Mouse (Mus musculus) midbrain, postnatal 0 days (tissue): ENCODE measurements around the gene Tubgcp5. TPM values are rescaled to one million over a fixed set of nuclear protein-coding genes. Genes with fewer than 3 reads are reported as not detected.

Source experiments
- ATAC-seq: fragments of 200-750 bp; cut with Nextera tagmentation; 2 replicates; pipeline ENCODE4 v1.8.0; 2017; ENCODE audit warnings: moderate number of reproducible peaks, mild to moderate bottlenecking, moderate TSS enrichment, moderate library complexity; ENCODE audit not compliant: low FRiP score
- DNase-seq: peaks from one replicate; pipeline ENCODE4 v3.0.0-alpha.2; 2015; ENCODE audit warnings: low spot score
- H3K27ac ChIP-seq: fragments of 300-500 bp; sonication (generic); 2 replicates; pipeline ENCODE4 v1.5.1; 2014; ENCODE audit warnings: low read depth, mild to moderate bottlenecking, low read length, mixed read lengths
- H3K27me3 ChIP-seq: fragments of 300-500 bp; sonication (generic); 2 replicates; pipeline ENCODE4 v1.6.1; 2014; ENCODE audit warnings: low read length, control low read depth, mixed read lengths; ENCODE audit not compliant: insufficient read depth
- H3K36me3 ChIP-seq: fragments of 300-500 bp; sonication (generic); 2 replicates; pipeline ENCODE4 v1.6.1; 2014; ENCODE audit warnings: low read length, control low read depth, mixed read lengths; ENCODE audit not compliant: insufficient read depth
- H3K4me1 ChIP-seq: fragments of 300-500 bp; sonication (generic); 2 replicates; pipeline ENCODE4 v1.6.1; 2014; ENCODE audit warnings: mild to moderate bottlenecking, control low read depth, antibody characterized with exemption, low read length, mixed read lengths; ENCODE audit not compliant: insufficient read depth
- H3K4me2 ChIP-seq: fragments of 300-500 bp; sonication (generic); 2 replicates; pipeline ENCODE4 v1.6.1; 2014; ENCODE audit warnings: low read depth, mild to moderate bottlenecking, low read length, mixed read lengths; ENCODE audit not compliant: poor library complexity, severe bottlenecking
- H3K4me3 ChIP-seq: fragments of 300-500 bp; sonication (generic); 2 replicates; pipeline ENCODE4 v1.5.1; 2014; ENCODE audit warnings: low read depth, mild to moderate bottlenecking, low read length, moderate library complexity
- H3K9ac ChIP-seq: fragments of 300-500 bp; sonication (generic); replicated peaks from 2 replicates; pipeline ENCODE4 v1.6.1; 2014; ENCODE audit warnings: mild to moderate bottlenecking, low read length, moderate library complexity, mixed read lengths; ENCODE audit not compliant: poor library complexity, severe bottlenecking
- H3K9me3 ChIP-seq: fragments of 300-500 bp; sonication (generic); 2 replicates; pipeline ENCODE4 v1.6.1; 2016; ENCODE audit warnings: low read length, control low read depth
- CTCF ChIP-seq: IDR thresholded peaks from 2 replicates; pipeline ENCODE4 v1.5.1; 2016; ENCODE audit warnings: antibody characterized with exemption, mild to moderate bottlenecking
- WGBS: fragments of 180-500 bp; shearing (Covaris S2); extraction: QIAGEN DNeasy Blood & Tissue Kit; methylation state at CpG from one replicate; pipeline ENCODE4 v1.1.7; 2014; 5-methylcytosine and 5-hydroxymethylcytosine counted together
- polyA plus RNA-seq: library from polyadenylated mRNA; unstranded; fragments of >200 nt; fragmentation: Nextera tagmentation; extraction: Ambion mirVana; gene quantifications from 2 replicates; pipeline ENCODE4 v1.2.1, GENCODE M21; 2015
- total RNA-seq: library from RNA; depleted of rRNA; stranded (reverse); fragments of >200 nt; gene quantifications from 2 replicates; pipeline ENCODE4 v1.2.3, GENCODE M21; 2014; rRNA removed

Gene Tubgcp5
- total RNA-seq, result 17.8 and 27.3 TPM in 2 replicates
- polyA plus RNA-seq, result 21.5 and 21.6 TPM in 2 replicates

GRCm38 (mm10) chr7:55793952-55794603 lies at the start of gene Tubgcp5:
Gene Tubgcp5 (plus strand): TSS chr7:55794154.
- Histone ChIP-seq H3K4me2 (peak within 1 kb of the TSS; percentile 73), H3K36me3 (peaks cover 23% of the 10 kb centered on the region), H3K4me1 (no peaks in the 10 kb centered on the region), H3K9me3 (no peaks in the 10 kb centered on the region), H3K9ac (peak within 1 kb of the TSS; percentile 89), H3K27me3 (no peaks in the 10 kb centered on the region), H3K27ac (peak within 1 kb of the TSS; percentile 79), H3K4me3 (peak within 1 kb of the TSS; percentile 79)
- DNase-seq, result peak; percentile 98
- no peak for TF ChIP-seq CTCF
- WGBS, result under 1% methylated on average over 51 of the region's 51 CpGs
- peak; percentile 99 for ATAC-seq

- WGBS, result 36% methylated on average over 10 of the region's 10 CpGs
- no peak overlapping the region for H3K27ac ChIP-seq
- H3K4me2 ChIP-seq, result no peak overlapping the region
These were observed 49.3 kb upstream of the Tubgcp5 start for GRCm38 (mm10) chr7:55744566-55745220.

GRCm38 (mm10) chr7:55750841-55751240 lies 43.1 kb upstream of the Tubgcp5 start:
- Histone ChIP-seq H3K27ac (no peak overlapping the region), H3K9me3 (no peaks in the 10 kb centered on the region), H3K4me3 (no peak overlapping the region), H3K4me2 (no peak overlapping the region), H3K9ac (no peak overlapping the region), H3K4me1 (no peaks in the 10 kb centered on the region), H3K27me3 (no peaks in the 10 kb centered on the region), H3K36me3 (no peaks in the 10 kb centered on the region)
- 76% methylated on average over 3 of the region's 3 CpGs for WGBS
- DNase-seq (no peak), ATAC-seq (no peak)
- no peak for TF ChIP-seq CTCF

More at GRCm38 (mm10) chr7:55744566-55745220, 49.3 kb upstream of the Tubgcp5 start:
- Histone ChIP-seq H3K9ac (no peak overlapping the region), H3K9me3 (no peaks in the 10 kb centered on the region), H3K36me3 (no peaks in the 10 kb centered on the region), H3K27me3 (no peaks in the 10 kb centered on the region), H3K4me1 (no peaks in the 10 kb centered on the region), H3K4me3 (no peak overlapping the region)
- ATAC-seq, result no peak; the same call in 1 of the 2 replicates
- no peak for TF ChIP-seq CTCF
- peak; percentile 66 for DNase-seq

- H3K9ac ChIP-seq, result no peak overlapping the region
- no peaks in the 10 kb centered on the region for H3K4me1 ChIP-seq
- no peak overlapping the region for H3K4me2 ChIP-seq
- DNase-seq, result no peak
- 34% methylated on average over 3 of the region's 3 CpGs for WGBS
- no peaks in the 10 kb centered on the region for H3K9me3 ChIP-seq
- TF ChIP-seq CTCF, result no peak
- H3K4me3 ChIP-seq, result no peak overlapping the region
- H3K27me3 ChIP-seq, result no peaks in the 10 kb centered on the region
- no peaks in the 10 kb centered on the region for H3K36me3 ChIP-seq
- H3K27ac ChIP-seq, result no peak overlapping the region
- ATAC-seq, result no peak
These were observed 34.6 kb upstream of the Tubgcp5 start for GRCm38 (mm10) chr7:55759346-55759745.

DNA sequence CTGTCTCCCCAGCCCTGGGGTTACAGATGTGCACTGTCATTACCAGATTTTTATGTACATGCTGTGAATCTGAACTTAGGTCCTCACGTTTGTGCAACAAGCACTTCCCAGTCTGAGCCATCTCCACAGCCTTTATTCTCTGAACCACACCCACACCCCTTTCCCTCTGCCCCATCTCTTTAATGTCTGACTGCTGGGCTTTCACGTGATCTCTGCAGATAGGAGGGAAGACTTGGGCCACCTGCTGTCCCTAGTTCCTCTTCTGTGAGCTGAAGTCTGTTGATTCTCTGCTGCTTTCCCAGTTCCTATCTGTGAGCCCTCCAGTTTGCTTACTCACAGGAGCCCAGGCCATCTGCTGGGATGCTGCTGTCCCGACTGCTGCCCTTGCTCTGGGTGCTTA lies 26.0 kb upstream of the Tubgcp5 start, which contains the start of gene Siglech:
Gene Siglech (plus strand): TSS at position 253 of the 400 bp plus-strand sequence.
- H3K4me3 ChIP-seq, result no peak within 1 kb of the TSS
- no peak within 1 kb of the TSS for H3K27ac ChIP-seq
- TF ChIP-seq CTCF, result no peak
- no peaks in the 10 kb centered on the region for H3K4me1 ChIP-seq
- H3K36me3 ChIP-seq, result no peaks in the 10 kb centered on the region
- ATAC-seq (no peak), DNase-seq (no peak)
- no peak within 1 kb of the TSS for H3K4me2 ChIP-seq
- 44% methylated on average over 3 of the region's 3 CpGs for WGBS
- no peaks in the 10 kb centered on the region for H3K27me3 ChIP-seq
- H3K9ac ChIP-seq, result no peak within 1 kb of the TSS
- H3K9me3 ChIP-seq, result no peaks in the 10 kb centered on the region

DNA sequence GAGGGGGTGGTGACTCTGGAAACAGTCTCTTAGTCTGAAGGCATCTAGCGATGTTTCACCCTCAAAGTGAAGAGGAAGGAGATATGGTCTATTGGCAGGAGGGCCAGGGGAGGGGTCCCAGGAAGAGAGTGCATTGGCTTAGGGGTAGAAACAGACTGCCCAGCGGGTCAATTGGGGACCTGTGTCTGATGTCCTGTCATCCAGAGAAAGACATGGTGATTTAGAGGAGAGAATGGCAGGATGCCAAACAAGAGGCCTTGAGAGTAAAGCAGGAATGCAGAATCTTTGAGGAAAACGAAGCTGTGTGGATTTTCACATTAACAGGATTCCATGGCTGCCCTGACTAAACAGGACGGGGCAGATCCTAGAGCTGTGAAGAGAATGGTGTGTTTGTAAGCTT lies 13.9 kb upstream of the Tubgcp5 start:
- no peak for ATAC-seq
- no peaks in the 10 kb centered on the region for H3K27me3 ChIP-seq
- H3K9ac ChIP-seq, result no peak overlapping the region
- TF ChIP-seq CTCF, result no peak
- H3K4me2 ChIP-seq, result no peak overlapping the region
- H3K4me3 ChIP-seq, result no peak overlapping the region
- H3K36me3 ChIP-seq, result no peaks in the 10 kb centered on the region
- 53% methylated on average over 4 of the region's 4 CpGs for WGBS
- no peaks in the 10 kb centered on the region for H3K9me3 ChIP-seq
- no peak overlapping the region for H3K27ac ChIP-seq
- H3K4me1 ChIP-seq, result no peaks in the 10 kb centered on the region
- no peak for DNase-seq
